Mouse (Mus musculus) G1E-ER4 (cell line): ENCODE data around the gene Dgcr2. TPM values are rescaled to one million over a fixed set of nuclear protein-coding genes. Genes with fewer than 3 reads are reported as not detected.

Experiments
- GATA1 ChIP-seq: IDR thresholded peaks from one replicate; pipeline ENCODE4 v1.8.0; 2012; ENCODE audit warnings: low read length, inconsistent platforms
- polyA plus RNA-seq: library from polyadenylated mRNA; stranded (reverse); fragments of >175 nt; gene quantifications from 2 replicates; pipeline ENCODE4 v1.2.3, GENCODE M21; 2012

The Dgcr2 gene
- polyA plus RNA-seq, 1 experiment, result 17.4 TPM

DNA sequence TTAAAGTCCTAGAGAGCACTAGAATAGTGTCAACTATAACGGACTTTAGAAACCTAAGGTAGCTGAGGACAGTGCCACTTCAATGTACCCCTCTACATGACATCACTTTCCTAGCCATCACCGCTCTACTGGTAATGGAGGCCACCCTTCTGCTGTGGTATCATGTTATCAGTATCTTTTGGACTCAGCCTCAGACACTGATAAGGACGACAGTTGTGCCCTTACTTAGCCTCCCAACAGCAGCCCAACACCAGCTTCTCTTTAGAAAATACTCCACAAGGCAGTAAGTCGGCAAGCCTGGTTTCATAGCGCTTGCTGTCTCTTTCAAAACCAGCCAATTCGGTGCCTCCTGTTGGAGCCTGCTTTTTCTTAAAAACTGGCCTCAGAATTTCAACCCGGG, 63.8 kb downstream of the Dgcr2 start:
- TF ChIP-seq GATA1, result no peak

DNA sequence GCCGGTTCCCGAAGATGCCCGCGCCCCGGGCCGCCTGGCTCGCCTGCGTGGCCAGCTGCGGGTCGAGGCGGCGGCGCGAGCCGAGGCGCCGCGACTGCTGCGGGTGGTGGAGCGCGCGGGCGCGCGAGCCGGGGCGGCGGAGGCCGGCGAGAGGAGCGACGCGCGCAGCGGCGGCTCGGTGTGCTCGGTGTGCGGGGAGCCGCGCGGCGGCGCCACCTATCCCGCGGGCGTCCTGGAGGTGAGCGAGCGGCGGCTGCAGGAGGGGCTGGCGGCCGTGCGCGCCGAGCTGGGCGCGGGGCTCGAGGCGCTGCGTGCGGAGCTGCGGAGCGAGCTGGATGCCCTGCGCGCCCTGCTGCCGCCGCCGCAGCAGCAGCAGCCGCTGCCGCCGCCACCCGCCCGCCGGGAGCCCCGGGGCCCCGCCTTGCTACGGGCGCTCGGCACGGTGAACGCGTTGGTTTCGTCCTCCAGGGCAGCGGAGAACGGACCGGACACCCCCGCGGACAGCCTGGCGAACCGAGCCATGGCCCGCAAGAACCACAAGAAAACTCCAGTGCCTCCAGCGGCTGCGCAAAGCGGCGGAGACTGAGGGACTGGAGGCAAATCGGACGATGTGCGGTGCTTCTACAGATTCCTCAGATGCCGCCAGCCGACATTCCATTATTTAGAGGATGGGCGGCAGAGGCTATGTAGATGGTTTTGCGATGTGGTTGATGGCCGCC, 64.5 kb downstream of the Dgcr2 start:
- TF ChIP-seq GATA1, result no peak

DNA sequence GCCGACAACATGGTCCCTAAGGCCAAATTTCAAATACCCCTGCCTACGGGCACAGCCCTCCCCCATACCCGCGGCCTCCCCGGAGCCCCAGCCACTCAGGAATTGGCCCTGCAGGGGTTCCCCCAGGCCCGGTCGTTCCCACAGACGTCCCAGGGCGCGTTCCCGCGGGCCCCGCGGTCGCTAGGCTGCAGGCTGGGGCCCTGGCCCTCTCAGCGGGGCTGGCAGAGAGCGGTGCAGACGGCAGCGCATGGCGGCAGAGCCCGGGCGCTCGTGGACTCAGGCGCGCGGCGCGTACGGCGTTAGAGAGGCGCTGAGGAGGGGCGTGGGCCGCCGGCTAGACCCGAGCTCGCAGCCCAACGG, 65.1 kb downstream of the Dgcr2 start:
- TF ChIP-seq GATA1, result no peak

DNA sequence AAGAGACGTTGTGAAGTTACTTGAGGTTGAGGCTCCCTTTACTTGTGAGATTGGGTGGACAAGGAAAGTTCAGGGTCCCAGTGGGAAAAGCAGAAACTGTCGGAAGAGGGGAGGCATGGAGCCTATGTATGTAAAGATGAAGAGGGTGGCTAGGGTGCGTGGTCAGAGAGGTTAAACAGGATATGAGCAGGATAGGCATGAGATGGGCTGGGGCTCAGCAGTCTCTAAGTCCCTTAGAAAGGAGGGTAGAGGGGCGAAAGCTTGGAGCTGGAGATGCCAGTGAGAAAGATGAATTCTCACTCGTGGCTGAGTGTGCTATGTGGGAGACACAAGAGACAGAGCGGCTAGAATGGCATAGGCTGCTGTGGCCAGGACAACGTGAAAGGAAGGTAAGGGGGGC, 65.5 kb downstream of the Dgcr2 start, which contains the start of gene B830017H08Rik:
B830017H08Rik (plus strand) TSS at position 301 of the 400 bp plus-strand sequence.
- no peak for TF ChIP-seq GATA1

DNA sequence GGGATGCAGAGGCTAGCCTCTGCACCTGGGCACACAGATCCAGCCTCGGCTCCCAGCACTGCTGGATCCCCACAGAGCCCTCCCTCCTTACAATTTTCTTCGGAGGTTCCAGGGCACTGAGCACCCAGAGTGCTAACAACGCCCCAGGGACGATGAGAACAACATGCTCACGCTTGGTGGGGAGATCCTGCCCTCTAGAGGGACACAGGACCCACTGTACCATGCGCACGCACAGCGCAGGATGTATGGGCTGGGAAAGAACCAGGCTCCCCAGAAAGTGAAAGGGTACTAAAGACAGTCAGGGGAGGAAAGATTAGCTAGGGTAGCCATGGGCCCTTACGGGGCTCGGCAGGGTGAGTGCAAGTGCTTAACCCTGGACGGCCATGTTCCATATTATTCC, 66.6 kb downstream of the Dgcr2 start:
- TF ChIP-seq GATA1, result no peak

DNA sequence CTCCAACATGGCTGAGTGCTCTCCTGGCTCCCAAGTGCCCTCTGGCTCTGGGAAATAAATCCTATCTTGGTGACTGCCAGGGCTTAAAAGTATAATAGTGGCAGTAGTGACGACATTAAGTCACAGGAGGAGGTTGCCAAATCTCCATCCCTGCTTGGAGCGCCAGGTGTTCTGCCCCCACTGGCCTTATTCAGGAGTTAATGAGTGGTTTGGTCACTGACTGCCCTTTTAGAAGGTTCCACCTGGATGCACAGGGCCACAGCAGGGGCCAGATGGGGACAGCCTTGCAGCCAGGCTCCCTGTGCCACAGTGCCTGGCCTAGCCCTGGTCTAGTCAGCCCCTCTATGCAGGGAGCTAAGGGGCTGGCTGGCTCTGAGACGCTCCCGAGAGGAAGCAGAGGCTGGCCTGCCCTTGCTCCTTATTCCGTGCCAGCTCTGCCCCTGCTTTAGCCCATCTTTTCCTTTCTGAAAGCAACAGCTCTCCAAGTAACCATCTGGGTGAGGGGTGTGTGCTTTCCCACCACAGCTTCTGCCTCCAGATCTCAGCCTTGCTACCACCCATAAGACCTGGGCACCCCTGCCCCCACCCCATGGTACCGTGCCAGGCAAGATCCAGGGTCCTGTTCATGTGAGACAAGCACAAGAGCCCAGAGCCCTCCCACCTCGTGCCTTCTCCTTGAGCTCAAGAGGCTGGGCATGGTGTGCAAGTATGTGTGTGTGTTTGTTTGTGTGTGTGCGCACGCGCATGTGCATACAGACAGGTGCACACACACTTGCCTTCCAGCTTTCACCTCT, 67.8 kb downstream of the Dgcr2 start:
- TF ChIP-seq GATA1, result no peak

DNA sequence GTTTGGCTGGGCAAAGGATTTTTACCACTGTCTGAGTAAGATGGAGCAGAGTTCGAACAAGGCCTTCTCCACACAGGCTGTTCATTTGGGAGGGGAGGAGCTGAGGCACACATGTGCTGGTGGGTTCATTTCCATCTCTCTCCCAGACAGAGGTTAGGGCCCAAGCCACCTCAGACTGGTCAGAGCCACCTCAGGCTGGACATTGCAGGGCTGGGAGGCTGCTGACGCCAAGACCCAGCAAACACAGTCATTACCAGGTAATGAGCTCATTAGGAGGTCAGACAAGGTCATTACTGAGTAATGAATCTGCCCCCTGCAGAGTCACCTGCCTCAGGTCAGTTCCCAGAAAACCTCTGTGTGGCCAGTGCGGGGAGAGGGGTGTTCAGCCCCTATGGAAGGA, 69.5 kb downstream of the Dgcr2 start:
- no peak for TF ChIP-seq GATA1

DNA sequence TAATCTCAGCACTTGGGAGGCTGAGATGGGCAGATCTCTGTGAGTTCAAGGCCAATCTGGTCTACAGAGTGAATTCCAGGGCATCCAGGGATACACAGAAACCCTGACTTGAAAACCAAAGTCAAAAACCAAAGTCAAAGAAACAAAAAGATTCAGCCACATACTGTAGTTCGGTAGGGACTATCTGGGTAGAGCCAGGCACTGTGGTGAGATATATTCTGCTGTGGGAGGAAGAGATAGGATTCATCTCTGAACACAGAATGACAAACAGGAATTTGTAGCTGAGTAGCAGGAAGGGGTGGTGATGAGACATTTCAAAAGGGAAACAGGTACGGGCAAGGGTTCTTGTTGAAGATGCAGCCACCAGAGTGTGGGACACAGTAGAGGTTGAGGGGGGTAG, 70.1 kb downstream of the Dgcr2 start:
- no peak for TF ChIP-seq GATA1

DNA sequence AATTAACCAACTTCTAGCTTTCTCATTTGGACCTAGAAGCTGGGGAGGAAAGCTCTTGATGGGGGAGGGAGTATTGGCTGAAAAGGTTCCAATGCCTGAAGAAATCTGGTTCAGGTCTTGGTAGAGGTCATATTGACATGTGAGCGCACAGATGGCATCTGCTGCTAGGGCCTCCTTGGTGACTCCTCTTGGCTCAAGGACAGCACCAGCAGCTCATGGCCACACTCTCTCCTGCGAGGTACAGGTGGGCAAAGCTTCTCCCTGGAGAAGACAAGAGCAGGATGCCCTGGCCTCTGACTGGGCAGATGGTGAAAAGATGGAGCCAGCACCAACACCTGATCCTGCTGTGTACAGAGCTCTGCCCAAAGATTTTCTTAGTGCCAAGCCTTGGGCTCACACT, 71.9 kb downstream of the Dgcr2 start:
- TF ChIP-seq GATA1, result no peak

DNA sequence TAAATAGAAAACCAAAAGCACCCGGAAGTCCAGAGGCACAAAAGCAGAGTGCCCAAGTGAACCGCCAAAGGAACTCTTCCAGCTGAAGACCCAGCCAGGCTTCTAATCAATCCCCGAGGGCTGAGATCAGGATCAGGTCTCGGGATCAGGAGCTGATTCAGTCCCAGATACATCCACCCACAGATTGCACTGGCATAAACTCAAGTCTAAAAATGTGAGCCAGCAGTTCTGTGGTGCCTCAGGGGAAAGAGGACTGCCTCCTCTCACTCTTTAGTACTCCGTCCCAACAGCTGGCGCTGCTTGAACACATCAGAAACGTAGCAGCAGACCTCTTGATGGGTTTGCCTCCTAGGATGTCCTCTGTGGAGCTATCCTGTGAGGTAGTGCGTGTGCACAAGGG, 81.8 kb downstream of the Dgcr2 start:
- no peak for TF ChIP-seq GATA1

DNA sequence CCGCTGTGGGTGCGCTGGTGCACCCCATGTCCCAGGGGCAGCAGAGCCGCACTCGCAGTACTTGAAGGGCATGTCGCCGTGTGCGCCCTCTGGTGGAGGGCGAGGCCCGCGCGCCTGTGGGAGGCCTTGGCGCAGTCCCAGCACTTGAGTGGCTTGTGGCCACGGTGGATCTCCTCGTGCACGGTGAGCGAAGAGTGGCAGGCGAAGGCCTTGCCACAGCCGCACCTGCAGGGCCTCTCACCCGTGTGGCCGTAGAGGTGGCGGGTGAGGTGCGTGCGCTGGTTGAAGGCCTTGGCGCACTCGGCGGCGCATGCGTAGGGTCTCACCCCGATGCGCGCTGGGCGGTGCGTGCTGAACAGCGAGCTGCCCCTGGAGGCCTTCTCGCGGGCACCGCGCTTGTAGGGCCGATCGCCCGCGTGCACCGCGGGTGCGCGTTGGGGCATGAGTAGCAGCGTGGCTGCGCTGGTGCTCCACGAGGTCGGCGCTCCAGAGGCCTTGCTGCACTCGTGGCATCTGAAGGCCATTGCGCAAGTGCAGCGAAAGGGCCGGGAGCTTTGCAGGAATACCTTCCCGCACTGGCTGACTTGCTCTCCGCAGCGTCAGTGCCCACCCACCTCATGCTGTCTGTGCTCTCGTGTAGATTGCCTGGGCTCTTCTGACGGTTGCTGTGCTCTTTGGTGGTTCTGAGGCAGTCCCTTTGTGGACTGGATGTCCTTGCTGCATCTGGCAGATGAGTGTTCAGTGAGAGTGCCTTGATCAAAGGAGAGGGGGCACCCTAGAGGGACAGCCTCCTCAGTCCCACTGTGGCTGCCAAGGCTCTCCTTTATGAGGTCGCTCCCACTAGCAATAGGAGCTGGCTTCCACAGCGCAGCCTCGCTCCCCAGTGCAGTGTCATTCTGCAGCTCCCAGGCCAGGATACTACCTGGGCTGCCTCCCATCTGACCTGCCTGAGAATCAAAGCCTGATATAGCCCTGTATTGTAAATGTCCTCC, 82.7 kb downstream of the Dgcr2 start:
- TF ChIP-seq GATA1, result no peak

DNA sequence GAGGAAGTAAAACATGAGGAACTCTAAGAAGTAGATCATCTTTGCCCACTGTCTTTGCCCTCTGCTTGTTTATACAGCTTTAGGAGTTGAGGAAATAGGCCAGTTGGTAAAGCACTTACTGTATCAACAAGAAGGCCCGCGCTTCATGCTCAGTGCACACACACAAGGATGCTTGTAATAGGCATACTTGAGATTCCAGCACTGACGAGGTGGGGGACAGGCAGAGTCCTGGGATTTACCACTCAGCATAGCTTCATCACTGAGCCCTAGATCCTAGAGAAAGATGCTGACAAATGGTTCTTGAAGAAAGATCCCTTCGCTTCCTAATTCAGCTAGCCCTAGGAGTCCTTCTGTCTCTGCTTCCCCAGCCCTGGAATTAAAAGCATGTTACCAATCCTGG, 85.2 kb downstream of the Dgcr2 start:
- TF ChIP-seq GATA1, result no peak

DNA sequence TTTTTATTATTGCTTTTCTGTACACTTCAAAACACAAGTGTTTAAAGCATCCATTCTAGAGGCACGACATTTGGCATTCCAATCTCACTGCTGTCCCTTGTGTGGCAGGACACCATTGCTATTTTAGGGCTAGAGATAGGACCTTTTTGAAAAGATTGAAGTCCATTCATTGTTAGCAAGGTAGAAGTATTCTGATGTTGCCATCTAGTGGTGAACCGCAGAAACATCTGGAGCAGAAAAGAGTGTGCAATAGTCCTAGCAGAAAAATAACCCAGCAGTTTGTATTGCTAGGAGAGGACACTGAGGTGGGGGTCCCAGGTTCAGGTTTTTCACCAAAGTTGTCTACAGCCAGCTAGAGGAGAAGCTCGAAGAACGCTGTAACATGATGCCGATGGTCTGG, 86.2 kb downstream of the Dgcr2 start:
- TF ChIP-seq GATA1, result no peak

DNA sequence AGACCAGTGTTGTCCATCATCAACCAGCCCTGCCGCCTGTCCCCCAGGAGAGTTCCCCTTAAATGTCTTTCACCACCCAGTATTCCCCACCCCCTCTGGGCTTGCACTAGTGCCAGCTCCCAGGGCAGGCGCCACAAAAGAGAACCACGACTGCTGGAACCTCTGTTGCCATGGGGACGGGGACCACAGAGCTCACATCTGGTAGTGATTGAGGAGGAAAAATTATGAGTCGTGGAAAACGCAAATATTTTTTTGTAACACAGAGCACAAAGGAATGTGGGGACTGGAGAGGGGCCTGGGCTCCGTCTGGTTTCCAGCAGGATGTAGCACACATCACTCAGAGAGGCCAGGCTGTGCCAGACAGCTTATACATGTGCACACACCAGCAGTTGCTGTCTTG, 88.7 kb downstream of the Dgcr2 start:
- TF ChIP-seq GATA1, result no peak

DNA sequence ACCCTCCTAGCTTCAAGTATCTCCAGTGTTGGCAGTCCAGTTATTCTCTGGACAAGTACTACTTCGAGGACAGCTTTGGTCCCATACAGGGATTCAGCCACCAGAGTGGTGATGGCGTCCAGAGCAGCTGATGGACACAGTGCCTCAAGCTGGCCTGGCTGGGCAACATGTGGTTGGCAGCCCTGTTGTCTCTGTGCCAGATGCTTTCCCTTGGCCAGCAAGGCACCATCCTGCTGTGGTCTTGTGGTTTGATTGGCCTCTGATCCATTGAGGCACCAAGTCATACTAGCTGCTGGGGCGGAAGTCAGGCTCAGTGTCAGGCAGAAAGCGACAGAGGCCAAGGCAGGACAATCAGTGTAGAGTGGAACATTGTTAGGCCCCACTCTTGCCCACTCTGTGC, 89.2 kb downstream of the Dgcr2 start:
- no peak for TF ChIP-seq GATA1
